Mouse (Mus musculus) olfactory bulb, adult 2 months (tissue): ENCODE measurements around the gene Stoml2. TPM values are rescaled to one million over a fixed set of nuclear protein-coding genes. Genes with fewer than 3 reads are reported as not detected.

Experiments
- H3K27ac ChIP-seq: fragments of 200-500 bp; 2 replicates; pipeline ENCODE4 v1.5.1; 2012; ENCODE audit warnings: low read depth, low read length; ENCODE audit not compliant: insufficient read depth
- H3K4me1 ChIP-seq: fragments of 200-500 bp; 2 replicates; pipeline ENCODE4 v1.6.1; 2012; ENCODE audit warnings: low read length; ENCODE audit not compliant: control insufficient read depth, insufficient read depth
- H3K4me3 ChIP-seq: fragments of 200-500 bp; 2 replicates; pipeline ENCODE4 v1.5.1; 2012; ENCODE audit warnings: mild to moderate bottlenecking, low read depth, low read length, moderate library complexity; ENCODE audit not compliant: insufficient read depth
- CTCF ChIP-seq: fragments of 200-500 bp; IDR thresholded peaks from 2 replicates; pipeline ENCODE4 v1.5.1; 2012; ENCODE audit warnings: low read depth, mild to moderate bottlenecking, low read length, moderate library complexity; ENCODE audit not compliant: insufficient read depth
- POLR2A ChIP-seq: fragments of 200-500 bp; IDR thresholded peaks from 2 replicates; pipeline ENCODE4 v1.6.1; 2012; ENCODE audit warnings: mild to moderate bottlenecking, low read depth, low read length, moderate library complexity; ENCODE audit not compliant: insufficient read depth
- WGBS: fragments of 180-500 bp; shearing (Covaris S2); methylation state at CpG from one replicate; pipeline ENCODE4 v1.1.7; 2018; 5-methylcytosine and 5-hydroxymethylcytosine counted together
- polyA plus RNA-seq: library from polyadenylated mRNA; stranded (reverse); fragments of >200 nt; gene quantifications from 2 replicates; pipeline ENCODE4 v1.2.4, GENCODE M21; 2012; ENCODE audit warnings: low replicate concordance; ENCODE audit not compliant: missing spikeins, insufficient read depth, insufficient read length

Gene Stoml2
- polyA plus RNA-seq, 1 experiment: not detected

GRCm38 (mm10) chr4:43010161-43011038 lies 21.1 kb downstream of the Stoml2 start, which contains the start of gene Fancg:
Gene Fancg, minus strand, starts transcription at chr4:43010506.
- TF ChIP-seq POLR2A (no peak), CTCF (no peak)
- WGBS: under 1% methylated on average over 37 of the region's 37 CpGs
- Histone ChIP-seq H3K27ac (no peak within 1 kb of the TSS), H3K4me1 (peaks cover 2% of the 10 kb centered on the region), H3K4me3 (peak within 1 kb of the TSS; percentile 97)

GRCm38 (mm10) chr4:43005765-43006164 lies 25.7 kb downstream of the Stoml2 start:
- H3K27ac ChIP-seq: no peak overlapping the region
- WGBS: 54% methylated on average over 2 of the region's 2 CpGs
- TF ChIP-seq POLR2A (no peak), CTCF (no peak)
- no peak overlapping the region for H3K4me3 ChIP-seq
- peaks cover 14% of the 10 kb centered on the region for H3K4me1 ChIP-seq

GRCm38 (mm10) chr4:43004951-43005350 lies 26.6 kb downstream of the Stoml2 start:
- TF ChIP-seq CTCF (no peak), POLR2A (no peak)
- H3K4me3 ChIP-seq: peak overlapping the region; percentile 14; the same call in 1 of the 2 replicates
- peaks cover 14% of the 10 kb centered on the region for H3K4me1 ChIP-seq
- WGBS: 62% methylated on average over 3 of the region's 3 CpGs
- H3K27ac ChIP-seq: peak overlapping the region; percentile 87

GRCm38 (mm10) chr4:43002756-43003439 lies 28.6 kb downstream of the Stoml2 start:
- peaks cover 14% of the 10 kb centered on the region for H3K4me1 ChIP-seq
- no peak for TF ChIP-seq POLR2A
- no peak for TF ChIP-seq CTCF
- 75% methylated on average over 12 of the region's 12 CpGs for WGBS
- H3K27ac ChIP-seq: no peak overlapping the region
- no peak overlapping the region for H3K4me3 ChIP-seq

- Histone ChIP-seq H3K27ac (no peak overlapping the region), H3K4me1 (peaks cover 14% of the 10 kb centered on the region), H3K4me3 (no peak overlapping the region)
- TF ChIP-seq CTCF: no peak
- no peak for TF ChIP-seq POLR2A
- WGBS: 92% methylated on average over 2 of the region's 2 CpGs
Measured at GRCm38 (mm10) chr4:43001272-43001671, 30.2 kb downstream of the Stoml2 start.

GRCm38 (mm10) chr4:43000141-43000986 lies 31.1 kb downstream of the Stoml2 start, which contains the start of gene Vcp:
Gene Vcp, minus strand, starts transcription at chr4:43000507.
- peak within 1 kb of the TSS; percentile 94 for H3K4me3 ChIP-seq
- peak within 1 kb of the TSS; percentile 92 for H3K27ac ChIP-seq
- peak; percentile 41; the same call in 1 of the 2 replicates for TF ChIP-seq POLR2A
- under 1% methylated on average over 54 of the region's 56 CpGs for WGBS
- H3K4me1 ChIP-seq: peaks cover 14% of the 10 kb centered on the region

GRCm38 (mm10) chr4:42999451-43000140 lies 31.9 kb downstream of the Stoml2 start:
- 1% methylated on average over 49 of the region's 51 CpGs for WGBS
- TF ChIP-seq POLR2A (no peak), CTCF (no peak; the same call in 1 of the 2 replicates)
- H3K4me3 ChIP-seq: peak overlapping the region; percentile 94
- peaks cover 8% of the 10 kb centered on the region; the same call in 1 of the 2 replicates for H3K4me1 ChIP-seq
- H3K27ac ChIP-seq: peak overlapping the region; percentile 92

- H3K4me3 ChIP-seq: no peak overlapping the region
- peaks cover 5% of the 10 kb centered on the region; the same call in 1 of the 2 replicates for H3K4me1 ChIP-seq
- WGBS: 29% methylated on average over 2 of the region's 2 CpGs
- no peak overlapping the region for H3K27ac ChIP-seq
- TF ChIP-seq POLR2A (no peak), CTCF (no peak)
Measured at GRCm38 (mm10) chr4:42998022-42998421, 33.5 kb downstream of the Stoml2 start.
